Mouse (Mus musculus): ENCODE data around the gene Itpr2.

DNA sequence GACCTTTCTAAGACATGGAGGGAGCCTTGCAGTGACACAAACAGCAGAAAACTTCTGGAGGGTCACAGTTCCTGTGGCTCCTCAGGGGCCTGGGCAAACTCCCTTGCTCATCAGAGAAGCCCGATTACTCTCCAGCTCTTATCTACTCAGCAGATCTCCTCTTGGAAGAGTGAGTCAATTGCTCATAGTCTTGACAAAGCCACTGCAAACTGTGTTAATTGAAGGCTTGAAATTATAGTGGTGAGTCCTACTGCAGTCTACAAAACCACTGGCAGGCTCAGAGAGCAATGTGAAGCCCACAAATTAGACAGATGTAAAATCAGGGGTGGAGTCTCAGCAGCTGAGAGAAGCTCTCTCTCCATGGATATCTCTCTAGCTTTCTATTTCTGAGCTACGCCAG, 296.9 kb downstream of the Itpr2 start:
- TF ChIP-seq CTCF (IDR thresholded peaks at IDR 0.05; ENCODE audit: low read depth, low read length) (no peak), GATA1 (IDR thresholded peaks at IDR 0.05; ENCODE audit: borderline replicate concordance, low read length) (no peak), TAL1 (conservative IDR thresholded peaks at IDR 0.05; ENCODE audit: low read depth, low read length) (no peak), GATA2 (IDR thresholded peaks at IDR 0.05; ENCODE audit: borderline replicate concordance, low read depth, low read length) (no peak)

All from G1E (cell line).